Mouse (Mus musculus) kidney, embryonic 16.5 days (tissue): Measurements from ENCODE around the gene Rnase12. TPM values are rescaled to one million over a fixed set of nuclear protein-coding genes. Genes with fewer than 3 reads are reported as not detected.

Experiments used
- ATAC-seq: fragments of 200-750 bp; cut with Nextera tagmentation; 2 replicates; pipeline ENCODE4 v1.8.0; 2017; ENCODE audit warnings: moderate TSS enrichment; ENCODE audit not compliant: low FRiP score, low TSS enrichment
- H3K27ac ChIP-seq: fragments of 300-500 bp; sonication (generic); 2 replicates; pipeline ENCODE4 v1.5.1; 2014; ENCODE audit warnings: low read length
- H3K27me3 ChIP-seq: fragments of 300-500 bp; sonication (generic); 2 replicates; pipeline ENCODE4 v1.6.1; 2014; ENCODE audit warnings: low read length, control low read depth, mixed read lengths; ENCODE audit not compliant: insufficient read depth
- H3K36me3 ChIP-seq: fragments of 300-500 bp; sonication (generic); 2 replicates; pipeline ENCODE4 v1.6.1; 2014; ENCODE audit warnings: low read length, control low read depth, mixed read lengths; ENCODE audit not compliant: insufficient read depth
- H3K4me1 ChIP-seq: fragments of 300-500 bp; sonication (generic); 2 replicates; pipeline ENCODE4 v1.6.1; 2014; ENCODE audit warnings: low read length, control low read depth, mixed read lengths; ENCODE audit not compliant: insufficient read depth
- H3K4me2 ChIP-seq: fragments of 300-500 bp; sonication (generic); replicated peaks from 2 replicates; pipeline ENCODE4 v1.6.1; 2014; ENCODE audit warnings: low read depth, low read length
- H3K4me3 ChIP-seq: fragments of 300-500 bp; sonication (generic); 2 replicates; pipeline ENCODE4 v1.5.1; 2014; ENCODE audit warnings: mild to moderate bottlenecking, low read length
- H3K9ac ChIP-seq: fragments of 300-500 bp; sonication (generic); replicated peaks from 2 replicates; pipeline ENCODE4 v1.6.1; 2014; ENCODE audit warnings: low read length
- H3K9me3 ChIP-seq: fragments of 300-500 bp; sonication (generic); 2 replicates; pipeline ENCODE4 v1.6.1; 2016; ENCODE audit warnings: low read length, control low read depth
- WGBS: fragments of 180-500 bp; shearing (Covaris S2); extraction: QIAGEN DNeasy Blood & Tissue Kit; methylation state at CpG from one replicate; pipeline ENCODE4 v1.1.7; 2014; 5-methylcytosine and 5-hydroxymethylcytosine counted together
- polyA plus RNA-seq: library from polyadenylated mRNA; unstranded; fragments of >200 nt; fragmentation: Nextera tagmentation; extraction: Ambion mirVana; gene quantifications from 2 replicates; pipeline ENCODE4 v1.2.1, GENCODE M21; 2015

Gene Rnase12
- polyA plus RNA-seq, 1 experiment from 2014 or later, result 9.0 TPM

DNA sequence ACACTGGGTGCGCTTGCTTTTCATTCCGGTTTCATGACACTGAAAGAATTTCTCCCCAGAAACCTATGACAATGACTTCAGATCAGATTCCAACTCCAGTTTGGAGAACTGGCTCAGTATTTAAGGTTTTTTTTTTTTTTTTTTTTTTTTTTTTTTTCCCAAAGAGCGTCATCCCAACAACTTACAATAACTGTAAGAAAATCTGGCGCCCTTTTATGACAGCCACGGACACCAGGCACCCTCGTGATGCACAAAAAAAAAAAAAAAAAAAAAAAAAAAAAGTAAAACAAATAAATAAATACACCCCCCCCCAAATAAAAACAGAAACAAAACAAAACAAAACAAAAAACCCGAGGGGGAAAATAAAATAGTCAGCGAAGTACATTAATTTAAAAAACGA lies 30.3 kb upstream of the Rnase12 start:
- H3K4me1 ChIP-seq, result peaks cover 15% of the 10 kb centered on the region
- H3K4me2 ChIP-seq, result peak overlapping the region; percentile 80
- no peak overlapping the region for H3K9ac ChIP-seq
- no peak overlapping the region; the same call in 1 of the 2 replicates for H3K27ac ChIP-seq
- H3K4me3 ChIP-seq, result peak overlapping the region; percentile 89
- WGBS, result 11% methylated on average over 9 of the region's 9 CpGs
- ATAC-seq, result no peak
- H3K27me3 ChIP-seq, result 0 out of 2 replicates have a peak, but pooled peaks cover 3% of the 10 kb centered on the region
- no peaks in the 10 kb centered on the region for H3K36me3 ChIP-seq
- no peaks in the 10 kb centered on the region for H3K9me3 ChIP-seq

DNA sequence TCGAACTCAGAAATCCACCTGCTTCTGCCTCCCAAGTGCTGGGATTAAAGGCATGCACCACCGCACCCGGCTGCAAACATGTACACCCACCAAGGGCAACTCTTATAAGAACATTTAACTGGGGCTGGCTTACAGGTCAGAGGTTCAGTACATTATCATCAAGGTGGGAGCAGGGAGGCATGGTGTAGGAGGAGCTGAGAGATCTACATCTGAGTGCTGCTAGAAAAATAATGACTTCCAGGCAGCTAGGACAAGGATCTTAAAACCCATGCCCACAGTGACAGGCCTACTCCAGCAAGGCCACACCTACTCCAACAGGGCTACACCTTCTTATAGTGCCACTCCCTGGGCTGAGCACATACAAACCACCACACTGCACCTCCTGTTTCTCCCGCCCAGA lies 28.4 kb upstream of the Rnase12 start:
- peaks cover 6% of the 10 kb centered on the region for H3K27me3 ChIP-seq
- 70% methylated on average over 4 of the region's 4 CpGs for WGBS
- H3K4me1 ChIP-seq, result peaks cover 10% of the 10 kb centered on the region; the same call in 1 of the 2 replicates
- no peaks in the 10 kb centered on the region for H3K36me3 ChIP-seq
- H3K4me3 ChIP-seq, result no peak overlapping the region
- H3K4me2 ChIP-seq, result no peak overlapping the region
- no peak for ATAC-seq
- H3K27ac ChIP-seq, result no peak overlapping the region
- H3K9ac ChIP-seq, result no peak overlapping the region
- H3K9me3 ChIP-seq, result no peaks in the 10 kb centered on the region

DNA sequence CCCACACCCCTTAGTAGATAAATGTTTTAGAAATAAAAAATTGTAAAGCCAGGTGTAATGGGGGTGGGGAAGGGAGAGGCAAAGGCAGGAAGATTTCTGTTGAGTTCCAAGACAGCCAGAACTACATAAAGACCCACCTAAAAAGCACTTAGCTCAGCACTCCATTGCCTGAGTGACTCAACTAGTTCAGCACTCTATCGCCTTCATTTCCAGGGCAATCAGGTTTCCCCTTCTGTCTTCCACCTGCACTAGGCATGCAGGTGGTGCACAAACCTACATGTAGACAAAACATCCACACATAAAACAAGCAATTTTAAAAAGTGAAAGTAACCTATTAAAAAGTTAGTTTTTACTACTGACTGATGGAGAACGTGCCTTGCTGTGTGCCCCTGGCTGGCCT lies 27.6 kb upstream of the Rnase12 start:
- Histone ChIP-seq H3K27me3 (peaks cover 10% of the 10 kb centered on the region), H3K4me2 (no peak overlapping the region), H3K9me3 (no peaks in the 10 kb centered on the region), H3K9ac (no peak overlapping the region), H3K4me3 (no peak overlapping the region), H3K36me3 (no peaks in the 10 kb centered on the region), H3K4me1 (peaks cover 10% of the 10 kb centered on the region; the same call in 1 of the 2 replicates), H3K27ac (no peak overlapping the region)
- ATAC-seq, result no peak
- 64% methylated on average over 2 of the region's 2 CpGs for WGBS

DNA sequence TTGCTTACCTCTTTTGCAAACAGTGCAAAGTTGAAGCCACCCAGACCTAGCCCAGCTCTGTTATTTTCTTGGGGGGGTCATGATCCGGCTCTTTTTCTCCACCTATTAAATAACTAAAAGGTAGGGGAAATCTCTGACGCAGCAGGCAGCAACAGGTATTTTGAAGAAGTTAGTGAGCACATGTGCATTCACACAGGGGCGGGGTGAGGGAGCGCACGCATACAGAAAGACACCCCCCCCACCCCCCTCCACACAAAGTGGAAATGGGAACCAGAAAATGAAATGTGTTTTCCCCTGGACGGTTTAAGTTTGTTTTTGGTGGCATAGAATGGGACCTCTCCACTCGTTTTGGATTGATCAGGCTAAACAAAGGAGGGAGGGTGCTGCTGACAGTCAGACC lies 26.3 kb upstream of the Rnase12 start:
- Histone ChIP-seq H3K4me1 (peaks cover 10% of the 10 kb centered on the region; the same call in 1 of the 2 replicates), H3K4me2 (peak overlapping the region; percentile 83), H3K36me3 (no peaks in the 10 kb centered on the region), H3K27me3 (peaks cover 11% of the 10 kb centered on the region), H3K9ac (no peak overlapping the region), H3K9me3 (no peaks in the 10 kb centered on the region), H3K27ac (no peak overlapping the region), H3K4me3 (peak overlapping the region; percentile 67)
- 17% methylated on average over 7 of the region's 7 CpGs for WGBS
- no peak for ATAC-seq

DNA sequence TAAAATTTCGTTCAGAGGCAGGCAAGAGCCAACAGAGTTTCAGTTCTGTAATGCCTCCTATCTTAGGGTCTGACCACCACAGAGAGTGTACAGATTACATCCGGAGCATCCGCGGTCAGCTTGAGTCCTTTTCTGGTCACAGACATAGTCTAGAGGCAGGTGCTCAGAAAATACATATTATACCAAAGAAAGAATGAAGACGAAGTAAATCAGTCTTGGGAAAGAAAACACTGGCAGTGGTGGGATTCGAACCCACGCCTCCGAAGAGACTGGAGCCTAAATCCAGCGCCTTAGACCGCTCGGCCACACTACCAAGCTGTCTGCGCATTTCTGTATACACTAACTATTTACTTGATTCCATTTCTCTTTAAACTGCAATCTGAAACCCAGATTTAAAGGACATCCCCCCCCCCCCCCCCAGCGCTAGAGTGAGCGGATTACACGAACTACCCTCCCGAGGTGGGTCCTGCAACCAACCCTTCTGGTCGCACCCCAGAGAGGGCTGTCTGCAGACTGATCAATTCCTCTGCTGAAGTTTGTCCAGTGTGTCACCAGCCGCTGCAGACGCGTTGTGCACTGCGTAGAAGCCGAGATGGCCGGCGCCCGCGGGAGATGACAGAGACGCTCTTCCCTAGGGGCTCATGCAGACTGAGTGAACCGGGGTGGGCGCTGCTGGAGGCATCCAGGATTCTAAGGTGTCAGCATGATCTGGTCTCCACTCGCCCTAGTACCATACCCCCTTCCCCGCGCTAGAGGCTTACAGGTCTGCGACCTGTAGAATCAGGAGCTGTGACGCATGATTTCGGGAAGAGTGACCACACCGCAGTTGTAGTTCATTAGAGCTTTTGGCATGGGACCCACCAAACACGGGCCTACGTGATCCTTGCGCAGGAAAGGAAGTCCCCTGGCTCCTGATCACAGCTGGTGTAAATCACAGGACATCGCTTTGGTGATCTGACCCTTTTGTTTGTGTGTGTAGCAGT lies 25.4 kb upstream of the Rnase12 start:
- Histone ChIP-seq H3K9ac (peak overlapping the region; percentile 67), H3K9me3 (no peaks in the 10 kb centered on the region), H3K27ac (no peak overlapping the region), H3K36me3 (no peaks in the 10 kb centered on the region), H3K27me3 (peaks cover 11% of the 10 kb centered on the region), H3K4me1 (peaks cover 7% of the 10 kb centered on the region; the same call in 1 of the 2 replicates), H3K4me3 (peak overlapping the region; percentile 67), H3K4me2 (peak overlapping the region; percentile 83)
- peak; percentile 86 for ATAC-seq
- 3% methylated on average over 40 of the region's 40 CpGs for WGBS

DNA sequence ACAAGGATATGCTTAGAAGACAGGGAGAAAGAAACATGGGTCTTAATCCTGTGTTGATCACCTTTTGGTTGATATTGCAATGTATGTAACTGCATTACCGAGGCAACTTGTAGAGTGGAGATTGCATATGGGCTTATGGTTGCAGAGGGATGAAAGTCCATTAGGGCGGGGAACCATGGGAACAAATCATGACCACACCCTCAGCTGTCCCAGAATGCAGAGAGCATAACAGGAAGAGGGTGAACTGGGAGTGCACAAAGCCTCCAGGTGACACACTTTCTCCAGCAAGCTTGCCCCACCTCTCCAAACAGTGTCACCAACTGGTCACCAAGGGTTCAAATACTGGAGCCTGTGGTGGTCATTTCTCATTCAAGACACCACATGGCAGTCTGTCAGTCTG lies 23.6 kb upstream of the Rnase12 start:
- H3K9me3 ChIP-seq, result no peaks in the 10 kb centered on the region
- H3K36me3 ChIP-seq, result no peaks in the 10 kb centered on the region
- no peak overlapping the region for H3K4me2 ChIP-seq
- H3K9ac ChIP-seq, result no peak overlapping the region
- no peak for ATAC-seq
- peaks cover 11% of the 10 kb centered on the region for H3K27me3 ChIP-seq
- H3K27ac ChIP-seq, result no peak overlapping the region
- 93% methylated on average over 2 of the region's 2 CpGs for WGBS
- H3K4me1 ChIP-seq, result peaks cover 7% of the 10 kb centered on the region; the same call in 1 of the 2 replicates
- no peak overlapping the region for H3K4me3 ChIP-seq

DNA sequence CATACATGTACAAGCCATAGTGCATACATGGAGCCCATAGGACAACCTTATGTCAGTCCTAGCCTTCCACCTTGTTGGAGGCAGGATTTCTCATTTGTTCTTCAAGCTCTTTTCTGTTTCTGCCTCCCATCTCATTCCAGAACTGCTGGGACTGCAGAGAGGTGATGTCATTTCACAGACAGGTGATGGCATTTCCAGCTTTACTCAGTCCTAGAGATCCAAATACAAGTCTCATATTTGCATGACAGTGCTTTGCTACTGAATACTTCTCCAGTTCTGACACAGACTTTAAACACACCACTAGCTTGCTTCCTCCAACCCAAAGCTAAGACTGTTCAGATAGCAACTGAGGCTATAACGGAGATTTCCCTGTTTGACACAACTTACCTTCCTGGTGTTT lies 21.7 kb upstream of the Rnase12 start:
- 85% methylated on average over 1 of the region's 1 CpGs for WGBS
- Histone ChIP-seq H3K4me3 (no peak overlapping the region), H3K4me2 (no peak overlapping the region), H3K27me3 (peaks cover 12% of the 10 kb centered on the region), H3K9me3 (no peaks in the 10 kb centered on the region), H3K36me3 (no peaks in the 10 kb centered on the region), H3K4me1 (peaks cover 7% of the 10 kb centered on the region; the same call in 1 of the 2 replicates), H3K9ac (no peak overlapping the region), H3K27ac (no peak overlapping the region)
- ATAC-seq, result no peak

DNA sequence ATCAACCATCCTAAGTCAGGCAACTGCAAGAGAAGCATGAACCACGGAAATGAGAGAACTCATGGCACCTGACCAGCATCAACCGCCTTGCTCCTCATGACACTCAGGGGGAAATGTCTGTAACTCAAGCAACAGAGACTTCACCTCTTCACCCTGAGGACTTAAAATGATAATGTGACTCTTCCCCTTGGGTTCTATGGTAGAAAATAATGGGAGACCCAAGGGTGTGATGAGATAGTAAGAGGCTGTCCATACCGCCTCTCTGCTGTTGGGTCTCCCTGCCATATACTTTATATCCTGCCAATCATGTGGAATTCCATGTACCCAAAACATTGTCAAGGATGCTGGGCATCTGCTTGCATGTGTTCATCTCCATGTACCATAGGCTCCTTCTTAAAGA lies 16.9 kb upstream of the Rnase12 start, which contains the start of gene Olfr750:
Olfr750 (minus strand) TSS at position 101 of the 400 bp plus-strand sequence.
- Histone ChIP-seq H3K27me3 (peaks cover 3% of the 10 kb centered on the region; the same call in 1 of the 2 replicates), H3K4me3 (no peak within 1 kb of the TSS), H3K9ac (no peak within 1 kb of the TSS), H3K4me2 (no peak within 1 kb of the TSS), H3K36me3 (no peaks in the 10 kb centered on the region), H3K27ac (no peak within 1 kb of the TSS), H3K4me1 (no peaks in the 10 kb centered on the region), H3K9me3 (no peaks in the 10 kb centered on the region)
- no peak for ATAC-seq
- WGBS, result 81% methylated on average over 3 of the region's 3 CpGs

DNA sequence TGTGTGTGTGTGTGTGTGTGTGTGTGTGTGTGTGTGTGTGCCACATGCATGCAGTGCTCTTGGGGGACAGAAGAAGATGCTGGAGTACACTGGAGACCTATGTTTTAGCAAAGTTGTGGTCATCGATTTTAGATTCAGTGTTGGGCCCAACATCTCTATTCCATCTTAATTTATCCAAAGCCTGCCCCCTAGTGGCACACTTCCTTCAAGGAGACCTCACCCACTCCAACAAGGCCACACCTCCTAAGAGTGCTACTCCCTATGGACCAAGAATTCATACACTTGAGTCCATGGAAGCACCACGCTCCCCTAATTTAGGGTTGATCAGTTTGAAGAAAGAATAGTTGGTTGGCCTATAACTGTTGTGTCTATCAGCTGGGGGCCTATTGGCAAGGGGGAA lies 12.2 kb upstream of the Rnase12 start:
- no peaks in the 10 kb centered on the region for H3K4me1 ChIP-seq
- no peak for ATAC-seq
- H3K4me3 ChIP-seq, result no peak overlapping the region
- no peak overlapping the region for H3K9ac ChIP-seq
- WGBS, result 93% methylated on average over 2 of the region's 2 CpGs
- no peak overlapping the region for H3K27ac ChIP-seq
- H3K27me3 ChIP-seq, result no peaks in the 10 kb centered on the region
- no peaks in the 10 kb centered on the region for H3K9me3 ChIP-seq
- no peak overlapping the region for H3K4me2 ChIP-seq
- H3K36me3 ChIP-seq, result no peaks in the 10 kb centered on the region

DNA sequence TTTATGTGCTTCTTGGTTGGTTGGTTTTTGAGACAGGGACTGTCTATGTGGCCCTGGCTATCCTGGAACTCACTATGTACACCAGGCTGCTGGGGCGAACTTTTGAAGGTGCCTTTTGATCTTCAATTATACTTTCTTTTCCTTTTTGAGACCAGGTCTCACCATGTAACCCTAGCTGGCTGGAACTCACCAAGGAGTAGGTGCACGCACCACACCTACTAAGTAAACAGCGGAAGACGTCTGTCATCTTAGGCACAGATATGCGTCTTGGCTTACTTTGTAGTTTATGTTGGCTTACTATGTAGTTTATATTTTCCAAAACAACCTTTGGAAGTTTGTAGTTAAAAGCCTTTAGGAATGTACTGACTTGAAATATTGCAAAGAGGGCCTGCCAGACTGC lies 11.5 kb upstream of the Rnase12 start:
- Histone ChIP-seq H3K36me3 (no peaks in the 10 kb centered on the region), H3K27me3 (no peaks in the 10 kb centered on the region), H3K4me1 (no peaks in the 10 kb centered on the region), H3K9me3 (no peaks in the 10 kb centered on the region), H3K9ac (no peak overlapping the region), H3K4me2 (no peak overlapping the region), H3K4me3 (no peak overlapping the region), H3K27ac (no peak overlapping the region)
- WGBS, result 52% methylated on average over 5 of the region's 5 CpGs
- no peak for ATAC-seq
